Mouse (Mus musculus): ENCODE results near the gene Popdc2. TPM values are rescaled to one million over a fixed set of nuclear protein-coding genes. Genes with fewer than 3 reads are reported as not detected.
A peak's percentile ranks its signal among the peaks of the same experiment; 100 is the strongest.

The Popdc2 gene
- polyA plus RNA-seq, 1 experiment from 2014 or later = 3.5 TPM

DNA sequence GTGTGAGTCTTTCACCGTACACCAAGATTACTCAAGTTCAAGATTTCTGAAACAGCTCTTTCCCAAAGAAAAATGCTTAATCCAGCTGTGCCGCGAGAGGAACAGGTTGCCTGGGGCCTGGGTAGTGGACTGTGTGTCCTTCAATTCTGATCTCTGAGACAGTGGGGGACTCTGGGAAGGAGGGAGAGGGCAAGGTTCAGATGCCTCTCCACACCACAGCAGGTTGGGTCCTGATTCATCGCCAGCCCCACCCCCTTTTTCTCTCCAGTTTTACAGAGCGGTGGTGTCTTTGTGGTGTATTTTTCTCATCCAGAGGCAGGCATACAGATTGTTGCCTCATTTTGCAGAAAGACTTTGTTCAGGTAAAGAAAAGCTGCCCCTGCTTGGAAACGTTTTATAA is 36.3 kb downstream of the Popdc2 start:
- Histone ChIP-seq H3K27ac (no peak overlapping the region), H3K36me3 (no peaks in the 10 kb centered on the region), H3K27me3 (no peaks in the 10 kb centered on the region), H3K4me1 (peaks cover 34% of the 10 kb centered on the region), H3K9me3 (no peaks in the 10 kb centered on the region; the same call in 1 of the 2 replicates), H3K4me2 (replicated peaks) (no peak overlapping the region), H3K4me3 (no peak overlapping the region), H3K9ac (no peak overlapping the region)
- 92% methylated on average over 6 of the region's 6 CpGs for WGBS
- no peak for ATAC-seq (ENCODE audit: low FRiP score, low read depth)

- Histone ChIP-seq H3K9me3 (no peaks in the 10 kb centered on the region; the same call in 1 of the 2 replicates), H3K4me3 (no peak overlapping the region), H3K36me3 (no peaks in the 10 kb centered on the region), H3K4me2 (replicated peaks) (peak overlapping the region; percentile 61), H3K27ac (no peak overlapping the region; the same call in 1 of the 2 replicates), H3K27me3 (no peaks in the 10 kb centered on the region), H3K4me1 (peaks cover 34% of the 10 kb centered on the region), H3K9ac (0 out of 2 replicates have a peak overlapping the region, but pooled peaks have one; percentile 31)
- 82% methylated on average over 3 of the region's 3 CpGs for WGBS
- no peak for ATAC-seq (ENCODE audit: low FRiP score, low read depth)
These were observed 37.1 kb downstream of the Popdc2 start for GRCm38 (mm10) chr16:38399076-38399475.

- H3K9me3 ChIP-seq = no peaks in the 10 kb centered on the region; the same call in 1 of the 2 replicates
- H3K36me3 ChIP-seq = no peaks in the 10 kb centered on the region
- H3K9ac ChIP-seq = peak overlapping the region; percentile 31; the same call in 1 of the 2 replicates
- peak overlapping the region; percentile 31 for H3K4me3 ChIP-seq
- H3K27me3 ChIP-seq = no peaks in the 10 kb centered on the region
- ATAC-seq (ENCODE audit: low FRiP score, low read depth) = peak; percentile 81
- peak overlapping the region; percentile 61 for H3K4me2 ChIP-seq (replicated peaks)
- 24% methylated on average over 17 of the region's 17 CpGs for WGBS
- H3K27ac ChIP-seq = peak overlapping the region; percentile 55; the same call in 1 of the 2 replicates
- peaks cover 33% of the 10 kb centered on the region for H3K4me1 ChIP-seq
These were observed 37.7 kb downstream of the Popdc2 start for GRCm38 (mm10) chr16:38399531-38400231.

DNA sequence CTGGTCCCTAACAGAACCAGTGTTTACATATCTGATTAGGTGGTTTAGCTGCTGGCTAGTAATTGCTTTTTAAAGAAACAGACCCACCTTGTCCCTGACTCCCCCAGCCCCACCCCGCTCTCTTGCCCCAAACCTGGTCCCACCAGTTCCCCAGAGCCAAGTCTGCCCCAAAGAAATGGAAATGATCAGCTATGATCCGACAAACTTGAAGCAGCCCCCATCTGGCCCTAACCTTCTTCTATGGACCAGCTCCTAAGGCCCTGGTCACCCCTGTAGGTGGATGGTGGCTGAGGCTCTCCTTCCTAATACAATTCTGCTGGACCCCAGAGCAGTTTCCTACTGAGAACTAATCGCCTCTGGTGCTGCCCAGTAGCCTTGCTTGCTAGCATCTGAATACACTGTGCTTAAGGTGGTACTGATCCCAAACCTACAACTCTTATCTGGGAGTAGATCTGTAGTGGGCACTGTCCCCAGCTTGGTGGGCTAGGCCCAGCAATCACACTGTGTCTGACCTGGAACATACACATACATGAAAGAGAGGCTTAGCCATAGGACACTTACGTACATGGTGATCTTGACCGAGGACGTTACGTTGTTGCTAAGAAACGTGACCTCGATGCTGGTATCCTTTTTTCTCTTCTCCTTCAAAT is 38.4 kb downstream of the Popdc2 start:
- Histone ChIP-seq H3K36me3 (no peaks in the 10 kb centered on the region), H3K4me1 (peaks cover 25% of the 10 kb centered on the region), H3K9ac (0 out of 2 replicates have a peak overlapping the region, but pooled peaks have one; percentile 31), H3K9me3 (no peaks in the 10 kb centered on the region; the same call in 1 of the 2 replicates), H3K4me2 (replicated peaks) (peak overlapping the region; percentile 61), H3K4me3 (peak overlapping the region; percentile 31; the same call in 1 of the 2 replicates), H3K27ac (0 out of 2 replicates have a peak overlapping the region, but pooled peaks have one; percentile 22), H3K27me3 (no peaks in the 10 kb centered on the region)
- 75% methylated on average over 9 of the region's 9 CpGs for WGBS
- ATAC-seq (ENCODE audit: low FRiP score, low read depth) = no peak

DNA sequence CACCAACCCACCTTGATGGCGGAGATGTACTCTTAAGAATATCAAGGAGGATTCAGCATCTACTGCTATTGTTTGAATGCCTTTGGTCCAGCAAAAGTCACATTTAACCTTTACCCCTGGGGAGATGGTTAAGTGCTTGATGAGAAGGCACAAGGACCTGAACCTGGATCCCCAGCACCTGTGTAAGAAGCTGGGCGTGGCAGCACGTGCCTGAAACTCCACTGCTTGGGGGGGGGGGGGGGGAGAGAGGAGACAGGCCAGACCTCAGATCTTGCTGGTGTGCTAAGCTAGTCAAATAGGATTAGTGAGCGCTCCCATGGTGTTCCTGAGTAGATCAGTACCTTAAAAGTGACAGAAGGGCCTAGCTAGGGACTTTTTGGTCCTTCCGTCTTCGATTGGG is 39.5 kb downstream of the Popdc2 start:
- H3K4me3 ChIP-seq = no peak overlapping the region
- H3K27me3 ChIP-seq = no peaks in the 10 kb centered on the region
- 85% methylated on average over 6 of the region's 6 CpGs for WGBS
- peaks cover 16% of the 10 kb centered on the region for H3K4me1 ChIP-seq
- no peaks in the 10 kb centered on the region; the same call in 1 of the 2 replicates for H3K9me3 ChIP-seq
- H3K36me3 ChIP-seq = no peaks in the 10 kb centered on the region
- no peak overlapping the region for H3K4me2 ChIP-seq (replicated peaks)
- no peak for ATAC-seq (ENCODE audit: low FRiP score, low read depth)
- no peak overlapping the region for H3K27ac ChIP-seq
- H3K9ac ChIP-seq = no peak overlapping the region

- H3K4me1 ChIP-seq = peaks cover 12% of the 10 kb centered on the region
- H3K9me3 ChIP-seq = no peaks in the 10 kb centered on the region; the same call in 1 of the 2 replicates
- H3K9ac ChIP-seq = no peak overlapping the region
- H3K4me2 ChIP-seq (replicated peaks) = no peak overlapping the region
- no peaks in the 10 kb centered on the region for H3K27me3 ChIP-seq
- 87% methylated on average over 7 of the region's 7 CpGs for WGBS
- no peak for ATAC-seq (ENCODE audit: low FRiP score, low read depth)
- H3K36me3 ChIP-seq = no peaks in the 10 kb centered on the region
- no peak overlapping the region for H3K4me3 ChIP-seq
- no peak overlapping the region for H3K27ac ChIP-seq
These were observed 41.6 kb downstream of the Popdc2 start for GRCm38 (mm10) chr16:38403639-38404038.

- H3K9ac ChIP-seq = no peak overlapping the region
- ATAC-seq (ENCODE audit: low FRiP score, low read depth) = no peak
- H3K9me3 ChIP-seq = no peaks in the 10 kb centered on the region; the same call in 1 of the 2 replicates
- WGBS = 83% methylated on average over 5 of the region's 5 CpGs
- H3K4me2 ChIP-seq (replicated peaks) = no peak overlapping the region
- H3K4me1 ChIP-seq = no peaks in the 10 kb centered on the region
- H3K27ac ChIP-seq = no peak overlapping the region
- H3K27me3 ChIP-seq = no peaks in the 10 kb centered on the region
- no peak overlapping the region for H3K4me3 ChIP-seq
- no peaks in the 10 kb centered on the region for H3K36me3 ChIP-seq
These were observed 44.3 kb downstream of the Popdc2 start for GRCm38 (mm10) chr16:38406293-38406692.

DNA sequence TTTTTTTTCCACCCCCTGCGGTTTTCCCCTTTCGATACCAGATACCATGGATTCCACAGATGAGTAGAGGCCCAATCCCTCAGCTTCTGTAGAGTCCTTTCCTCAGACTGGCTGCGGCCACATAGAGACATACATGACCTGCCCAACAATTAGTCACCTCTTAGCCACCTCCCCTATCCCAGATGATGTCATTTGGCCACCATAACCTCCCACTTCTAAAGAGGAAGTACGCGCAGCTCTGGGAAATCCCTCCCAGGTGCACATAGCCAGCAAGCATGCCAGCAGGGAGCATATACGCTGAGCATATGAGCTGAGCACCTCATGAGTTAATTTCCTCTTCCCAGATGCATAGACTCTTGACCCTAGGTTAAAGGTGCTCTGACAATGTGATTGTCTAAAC is 44.7 kb downstream of the Popdc2 start:
- no peak overlapping the region for H3K4me2 ChIP-seq (replicated peaks)
- no peaks in the 10 kb centered on the region; the same call in 1 of the 2 replicates for H3K9me3 ChIP-seq
- ATAC-seq (ENCODE audit: low FRiP score, low read depth) = no peak
- H3K9ac ChIP-seq = no peak overlapping the region
- WGBS = 75% methylated on average over 6 of the region's 6 CpGs
- H3K27ac ChIP-seq = no peak overlapping the region
- H3K36me3 ChIP-seq = no peaks in the 10 kb centered on the region
- no peak overlapping the region for H3K4me3 ChIP-seq
- no peaks in the 10 kb centered on the region for H3K27me3 ChIP-seq
- H3K4me1 ChIP-seq = no peaks in the 10 kb centered on the region

DNA sequence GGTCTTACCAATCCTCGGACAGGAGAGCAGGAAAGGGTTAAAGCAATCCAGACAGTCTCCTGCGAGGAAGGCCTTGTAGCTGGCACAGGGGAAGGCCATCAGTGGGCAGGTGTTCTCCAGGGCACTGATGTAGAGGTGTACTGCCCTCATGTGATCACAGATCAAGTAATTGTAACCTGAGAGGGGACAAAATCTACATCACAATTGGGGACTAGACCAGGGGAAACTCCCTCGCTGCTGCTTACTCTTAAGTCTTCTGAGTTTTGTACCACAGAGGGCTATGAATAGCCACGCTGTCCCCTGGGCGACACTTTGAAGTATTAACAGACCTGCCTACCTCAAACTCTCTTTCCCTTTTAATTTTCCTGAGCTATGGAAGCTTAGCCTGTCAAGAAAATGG is 45.6 kb downstream of the Popdc2 start:
- ATAC-seq (ENCODE audit: low FRiP score, low read depth) = no peak
- H3K9ac ChIP-seq = no peak overlapping the region
- no peaks in the 10 kb centered on the region; the same call in 1 of the 2 replicates for H3K9me3 ChIP-seq
- no peak overlapping the region for H3K4me3 ChIP-seq
- H3K36me3 ChIP-seq = no peaks in the 10 kb centered on the region
- WGBS = 39% methylated on average over 5 of the region's 5 CpGs
- H3K4me1 ChIP-seq = no peaks in the 10 kb centered on the region
- H3K27me3 ChIP-seq = no peaks in the 10 kb centered on the region
- no peak overlapping the region for H3K27ac ChIP-seq
- H3K4me2 ChIP-seq (replicated peaks) = no peak overlapping the region

GRCm38 (mm10) chr16:38408416-38408815 is 46.4 kb downstream of the Popdc2 start:
- WGBS = 93% methylated on average over 8 of the region's 8 CpGs
- Histone ChIP-seq H3K4me2 (replicated peaks) (no peak overlapping the region), H3K36me3 (no peaks in the 10 kb centered on the region), H3K9ac (no peak overlapping the region), H3K9me3 (no peaks in the 10 kb centered on the region), H3K4me3 (no peak overlapping the region), H3K27me3 (no peaks in the 10 kb centered on the region), H3K27ac (no peak overlapping the region), H3K4me1 (no peaks in the 10 kb centered on the region)
- no peak for ATAC-seq (ENCODE audit: low FRiP score, low read depth)

DNA sequence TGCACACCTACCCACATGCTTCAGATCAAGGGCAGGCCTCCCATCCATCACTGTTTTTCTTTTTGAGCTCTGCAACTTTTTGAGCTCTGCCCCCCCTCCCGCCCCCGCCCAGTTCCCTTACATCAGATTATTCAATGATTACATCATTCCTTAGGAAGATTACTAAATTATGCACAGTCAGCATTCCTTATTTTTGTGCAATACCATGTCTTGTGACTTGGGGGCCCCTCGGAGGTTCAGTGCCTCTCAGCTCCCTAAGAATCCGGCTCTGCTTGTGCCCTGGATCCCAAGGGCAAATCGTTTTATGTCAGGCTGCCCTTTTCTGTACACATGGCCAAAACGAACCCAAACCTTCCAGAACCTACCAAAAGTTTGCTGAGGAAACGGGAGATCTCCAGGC is 52.9 kb downstream of the Popdc2 start:
- Histone ChIP-seq H3K4me3 (no peak overlapping the region), H3K4me1 (no peaks in the 10 kb centered on the region), H3K27me3 (no peaks in the 10 kb centered on the region), H3K4me2 (replicated peaks) (no peak overlapping the region), H3K9me3 (no peaks in the 10 kb centered on the region), H3K36me3 (no peaks in the 10 kb centered on the region), H3K27ac (no peak overlapping the region), H3K9ac (no peak overlapping the region)
- 79% methylated on average over 7 of the region's 7 CpGs for WGBS
- no peak for ATAC-seq (ENCODE audit: low FRiP score, low read depth)

- WGBS = 93% methylated on average over 2 of the region's 2 CpGs
- no peaks in the 10 kb centered on the region for H3K9me3 ChIP-seq
- ATAC-seq (ENCODE audit: low FRiP score, low read depth) = no peak
These were observed 63.4 kb downstream of the Popdc2 start for GRCm38 (mm10) chr16:38425374-38425773.

More at GRCm38 (mm10) chr16:38425374-38425773, 63.4 kb downstream of the Popdc2 start:
- no peaks in the 10 kb centered on the region for H3K4me1 ChIP-seq
- H3K27me3 ChIP-seq = no peaks in the 10 kb centered on the region
- H3K36me3 ChIP-seq = no peaks in the 10 kb centered on the region
- no peak overlapping the region for H3K27ac ChIP-seq
- H3K9ac ChIP-seq = no peak overlapping the region
- no peak overlapping the region for H3K4me2 ChIP-seq (replicated peaks)
- H3K4me3 ChIP-seq = no peak overlapping the region
